Mouse (Mus musculus) intestine, postnatal 0 days (tissue): ENCODE results near the gene Ank. TPM values are rescaled to one million over a fixed set of nuclear protein-coding genes. Genes with fewer than 3 reads are reported as not detected.
A peak's percentile ranks its signal among the peaks of the same experiment; 100 is the strongest.

Experiments used
- ATAC-seq: fragments of 200-750 bp; cut with Nextera tagmentation; 2 replicates; pipeline ENCODE4 v1.8.0; 2017; ENCODE audit warnings: mild to moderate bottlenecking, moderate TSS enrichment, moderate library complexity
- H3K27ac ChIP-seq: fragments of 300-500 bp; sonication (generic); 2 replicates; pipeline ENCODE4 v1.5.1; 2014; ENCODE audit warnings: mild to moderate bottlenecking, low read depth, low read length, moderate library complexity
- H3K27me3 ChIP-seq: fragments of 300-500 bp; sonication (generic); replicated peaks from 2 replicates; pipeline ENCODE4 v1.6.1; 2014; ENCODE audit warnings: low read length, mixed read lengths; ENCODE audit not compliant: control insufficient read depth, insufficient read depth
- H3K36me3 ChIP-seq: fragments of 300-500 bp; sonication (generic); 2 replicates; pipeline ENCODE4 v1.6.1; 2014; ENCODE audit warnings: mild to moderate bottlenecking, moderate library complexity; ENCODE audit not compliant: control insufficient read depth, insufficient read depth
- H3K4me1 ChIP-seq: fragments of 300-500 bp; sonication (generic); replicated peaks from 2 replicates; pipeline ENCODE4 v1.6.1; 2014; ENCODE audit warnings: antibody characterized with exemption, low read length, mixed read lengths; ENCODE audit not compliant: control insufficient read depth, insufficient read depth
- H3K4me2 ChIP-seq: fragments of 300-500 bp; sonication (generic); replicated peaks from 2 replicates; pipeline ENCODE4 v1.6.1; 2014; ENCODE audit warnings: low read depth, mild to moderate bottlenecking, moderate library complexity
- H3K4me3 ChIP-seq: fragments of 300-500 bp; sonication (generic); 2 replicates; pipeline ENCODE4 v1.5.1; 2014; ENCODE audit warnings: low read depth, low read length
- H3K9ac ChIP-seq: fragments of 300-500 bp; sonication (generic); 2 replicates; pipeline ENCODE4 v1.6.1; 2014; ENCODE audit warnings: mild to moderate bottlenecking, low read depth, low read length
- H3K9me3 ChIP-seq: fragments of 300-500 bp; sonication (generic); 2 replicates; pipeline ENCODE4 v1.6.1; 2016; ENCODE audit warnings: mixed run types; ENCODE audit not compliant: control insufficient read depth
- CTCF ChIP-seq: sonication (generic); IDR thresholded peaks from 2 replicates; pipeline ENCODE4 v1.5.1; 2016; ENCODE audit warnings: low read depth, mild to moderate bottlenecking, control low read depth, antibody characterized with exemption, moderate library complexity
- WGBS: fragments of 180-500 bp; shearing (Covaris S2); extraction: QIAGEN DNeasy Blood & Tissue Kit; methylation state at CpG from one replicate; pipeline ENCODE4 v1.1.7; 2014; 5-methylcytosine and 5-hydroxymethylcytosine counted together
- polyA plus RNA-seq: library from polyadenylated mRNA; unstranded; fragments of >200 nt; fragmentation: Nextera tagmentation; extraction: Ambion mirVana; gene quantifications from 2 replicates; pipeline ENCODE4 v1.2.1, GENCODE M21; 2015

Ank gene
- polyA plus RNA-seq, 1 experiment from 2014 or later: 20.9 TPM

- no peaks in the 10 kb centered on the region for H3K4me1 ChIP-seq
- H3K27ac ChIP-seq: no peak overlapping the region
- H3K9me3 ChIP-seq: no peaks in the 10 kb centered on the region
- H3K4me2 ChIP-seq: no peak overlapping the region
- H3K27me3 ChIP-seq: no peaks in the 10 kb centered on the region
- 68% methylated on average over 4 of the region's 4 CpGs for WGBS
- ATAC-seq: no peak
- H3K36me3 ChIP-seq: 0 out of 2 replicates have a peak, but pooled peaks cover 6% of the 10 kb centered on the region
- H3K4me3 ChIP-seq: no peak overlapping the region
- peak; percentile 82 for TF ChIP-seq CTCF
- no peak overlapping the region for H3K9ac ChIP-seq
These were observed 116.6 kb downstream of the Ank start for GRCm38 (mm10) chr15:27583042-27583441.

GRCm38 (mm10) chr15:27583620-27584019 lies 117.1 kb downstream of the Ank start:
- ATAC-seq: no peak
- Histone ChIP-seq H3K9ac (no peak overlapping the region), H3K36me3 (0 out of 2 replicates have a peak, but pooled peaks cover 6% of the 10 kb centered on the region), H3K4me2 (no peak overlapping the region), H3K9me3 (no peaks in the 10 kb centered on the region), H3K4me1 (no peaks in the 10 kb centered on the region), H3K27me3 (no peaks in the 10 kb centered on the region), H3K4me3 (no peak overlapping the region), H3K27ac (no peak overlapping the region)
- TF ChIP-seq CTCF: no peak
- WGBS: 90% methylated on average over 6 of the region's 6 CpGs

GRCm38 (mm10) chr15:27585466-27586092 lies 119.1 kb downstream of the Ank start:
- ATAC-seq: no peak
- TF ChIP-seq CTCF: peak; percentile 35; the same call in 1 of the 2 replicates
- Histone ChIP-seq H3K27ac (no peak overlapping the region), H3K4me3 (no peak overlapping the region), H3K4me2 (no peak overlapping the region), H3K36me3 (peaks cover 15% of the 10 kb centered on the region), H3K4me1 (no peaks in the 10 kb centered on the region), H3K27me3 (no peaks in the 10 kb centered on the region), H3K9ac (no peak overlapping the region), H3K9me3 (no peaks in the 10 kb centered on the region)
- 73% methylated on average over 4 of the region's 4 CpGs for WGBS

GRCm38 (mm10) chr15:27586093-27586480 lies 119.6 kb downstream of the Ank start:
- H3K36me3 ChIP-seq: peaks cover 20% of the 10 kb centered on the region
- no peak for ATAC-seq
- H3K27ac ChIP-seq: no peak overlapping the region
- WGBS: 90% methylated on average over 5 of the region's 5 CpGs
- H3K4me1 ChIP-seq: no peaks in the 10 kb centered on the region
- H3K9me3 ChIP-seq: no peaks in the 10 kb centered on the region
- H3K9ac ChIP-seq: no peak overlapping the region
- no peak for TF ChIP-seq CTCF
- no peaks in the 10 kb centered on the region for H3K27me3 ChIP-seq
- no peak overlapping the region for H3K4me2 ChIP-seq
- H3K4me3 ChIP-seq: no peak overlapping the region

- H3K4me1 ChIP-seq: no peaks in the 10 kb centered on the region
- no peak overlapping the region for H3K4me2 ChIP-seq
- H3K36me3 ChIP-seq: peaks cover 42% of the 10 kb centered on the region
- no peak overlapping the region for H3K4me3 ChIP-seq
- ATAC-seq: no peak
- no peak overlapping the region for H3K9ac ChIP-seq
- no peak for TF ChIP-seq CTCF
- no peaks in the 10 kb centered on the region for H3K9me3 ChIP-seq
- 87% methylated on average over 14 of the region's 14 CpGs for whole genome bisulfite sequencing
- no peak overlapping the region for H3K27ac ChIP-seq
- no peaks in the 10 kb centered on the region for H3K27me3 ChIP-seq
These were observed 121.8 kb downstream of the Ank start for GRCm38 (mm10) chr15:27588087-27588826.

- no peaks in the 10 kb centered on the region for H3K9me3 ChIP-seq
- H3K4me2 ChIP-seq: no peak overlapping the region
- no peak for TF ChIP-seq CTCF
- ATAC-seq: no peak
- H3K4me3 ChIP-seq: no peak overlapping the region
- no peak overlapping the region for H3K9ac ChIP-seq
- WGBS: 97% methylated on average over 9 of the region's 9 CpGs
- no peaks in the 10 kb centered on the region for H3K4me1 ChIP-seq
- H3K36me3 ChIP-seq: peaks cover 59% of the 10 kb centered on the region
- H3K27ac ChIP-seq: no peak overlapping the region
- H3K27me3 ChIP-seq: no peaks in the 10 kb centered on the region
These were observed 124.3 kb downstream of the Ank start for GRCm38 (mm10) chr15:27590812-27591211.
